Mouse (Mus musculus) layer of hippocampus, adult 9-11 months (tissue): Measurements from ENCODE around the gene Ppfia1.

Experiments
- DNase-seq: peaks from one replicate; pipeline ENCODE4 v3.0.0; 2022

Gene Ppfia1

DNA sequence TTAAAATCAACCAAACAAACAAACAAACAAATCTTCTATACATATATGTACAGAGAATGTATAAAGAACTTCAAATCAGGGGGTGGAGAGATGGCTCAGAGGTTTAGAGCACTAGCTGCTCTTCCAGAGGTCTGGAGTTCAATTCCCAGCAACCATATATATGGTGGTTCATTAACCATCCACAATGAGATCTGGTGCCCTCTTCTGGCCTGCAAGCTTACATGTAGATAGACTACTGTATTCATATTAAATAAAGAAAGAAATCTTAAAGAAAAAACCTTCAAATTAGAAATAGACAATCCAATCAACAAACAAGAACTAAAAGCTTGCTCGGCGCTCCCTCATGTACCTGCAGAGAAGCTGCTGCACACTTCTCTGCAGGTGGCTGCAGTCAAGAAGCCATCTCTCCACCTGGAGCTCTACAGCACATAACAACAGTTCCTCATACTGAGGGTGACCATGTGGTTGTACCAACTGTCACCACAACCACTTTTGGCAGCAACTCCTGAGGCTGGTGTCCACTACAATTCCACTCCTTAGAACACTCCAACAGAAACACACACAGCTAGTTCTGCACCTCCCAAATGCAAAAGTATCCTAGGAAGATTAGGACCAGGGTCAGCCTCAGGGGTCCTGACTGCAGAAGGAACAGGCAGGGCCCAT lies 3.5 kb downstream of the Ppfia1 start:
- peak; percentile 30 for DNase-seq

DNA sequence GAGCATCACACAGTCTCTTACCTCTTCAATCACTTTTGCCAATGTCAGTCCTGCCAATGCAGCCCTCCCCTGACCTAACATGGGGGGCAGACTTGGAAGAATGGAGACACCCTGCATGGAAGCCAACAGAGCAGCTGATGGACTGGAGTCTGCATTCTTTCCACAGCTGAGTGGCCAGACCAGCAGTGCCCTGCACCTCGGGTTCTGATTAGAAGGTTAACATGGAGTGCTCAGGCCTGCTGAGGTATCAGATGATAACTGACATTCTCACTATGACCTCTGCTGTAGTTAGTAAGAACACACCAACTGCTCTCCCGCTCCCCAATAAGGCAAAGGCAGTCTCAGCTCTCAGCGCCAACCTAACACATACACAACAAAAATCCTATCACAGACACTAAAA lies 8.3 kb downstream of the Ppfia1 start:
- no peak for DNase-seq

DNA sequence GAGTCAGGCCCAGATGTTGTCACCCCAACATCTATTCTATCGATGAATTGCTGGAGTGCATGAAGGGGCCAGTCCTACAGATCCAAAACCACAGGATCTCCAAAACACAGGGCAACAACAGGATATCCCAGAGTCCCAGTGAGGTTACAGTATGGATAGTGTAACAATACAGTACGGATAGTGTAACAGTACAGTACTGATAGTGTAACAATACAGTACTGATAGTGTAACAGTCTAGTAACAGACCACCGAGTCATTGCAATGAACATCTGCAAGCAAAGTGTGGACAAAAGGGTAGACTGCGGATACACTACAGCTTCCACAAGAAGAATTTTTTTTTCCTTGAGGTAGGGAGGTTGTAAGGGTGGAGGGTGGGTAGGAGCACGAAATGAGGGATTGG lies 12.2 kb downstream of the Ppfia1 start:
- DNase-seq, result no peak

DNA sequence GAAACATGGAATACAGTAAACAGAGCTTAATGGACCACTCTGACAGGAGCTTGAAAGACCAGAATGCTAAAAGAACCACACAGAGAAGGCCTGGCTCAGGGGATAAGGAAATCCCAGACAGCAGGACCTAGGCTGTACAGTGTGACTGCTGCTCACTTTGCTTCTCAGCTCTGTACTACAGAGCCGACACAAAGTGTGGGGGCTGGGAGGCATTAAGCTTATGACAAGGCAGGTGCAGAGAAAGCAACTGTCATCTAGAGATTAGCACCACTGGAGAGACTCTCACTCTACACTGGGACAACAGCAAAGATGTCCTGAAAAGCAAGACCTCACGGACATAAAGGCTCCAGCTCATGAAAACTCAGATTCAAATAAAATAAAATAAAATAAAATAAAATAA lies 14.4 kb downstream of the Ppfia1 start:
- no peak for DNase-seq

DNA sequence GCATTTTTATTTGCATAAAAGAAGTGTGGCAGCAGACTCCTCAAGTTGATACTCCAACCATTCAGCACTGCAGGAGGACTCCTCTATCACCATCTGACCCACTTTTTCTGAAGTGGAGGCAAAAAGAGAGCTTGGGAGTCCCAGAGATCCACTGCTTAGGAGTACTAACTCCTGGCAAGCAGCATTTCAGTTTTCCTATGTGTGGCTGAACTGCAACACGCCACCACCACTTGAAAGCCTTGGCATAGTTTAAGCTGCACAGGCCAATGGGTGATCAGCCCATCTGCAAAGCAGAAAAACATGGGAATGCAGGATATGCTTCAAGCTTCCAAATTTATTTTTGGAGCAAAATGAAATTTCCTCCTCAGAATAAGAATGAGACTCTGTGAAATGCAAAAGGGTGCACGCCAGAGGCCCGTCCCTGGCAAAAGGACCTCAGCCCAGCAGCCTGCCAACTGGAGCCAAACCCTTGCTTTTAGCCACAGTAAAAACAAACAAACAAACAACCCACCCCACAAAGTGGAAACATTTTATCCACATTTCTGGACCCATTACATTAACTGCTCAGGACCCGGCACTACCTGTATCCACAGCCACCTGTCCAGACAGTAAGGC lies 15.4 kb downstream of the Ppfia1 start:
- DNase-seq, result no peak

DNA sequence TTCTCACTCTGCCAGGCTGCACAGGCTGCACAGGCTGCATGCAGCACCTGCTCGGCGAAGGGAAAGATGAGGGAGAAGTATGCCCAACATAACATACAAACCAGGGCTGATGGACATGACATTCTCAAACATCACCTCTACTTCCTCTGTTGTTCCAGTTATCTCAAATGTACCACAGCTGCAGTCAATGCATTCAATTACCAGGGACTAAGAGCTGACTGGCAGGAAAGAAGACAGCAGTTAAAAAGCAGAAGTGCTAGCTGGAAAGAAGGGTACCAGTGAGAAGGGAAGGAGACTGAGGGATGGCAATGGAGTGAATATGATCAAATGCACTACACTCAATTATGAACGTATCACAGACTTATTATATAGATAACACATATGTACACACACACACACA lies 17.2 kb downstream of the Ppfia1 start:
- no peak for DNase-seq

DNA sequence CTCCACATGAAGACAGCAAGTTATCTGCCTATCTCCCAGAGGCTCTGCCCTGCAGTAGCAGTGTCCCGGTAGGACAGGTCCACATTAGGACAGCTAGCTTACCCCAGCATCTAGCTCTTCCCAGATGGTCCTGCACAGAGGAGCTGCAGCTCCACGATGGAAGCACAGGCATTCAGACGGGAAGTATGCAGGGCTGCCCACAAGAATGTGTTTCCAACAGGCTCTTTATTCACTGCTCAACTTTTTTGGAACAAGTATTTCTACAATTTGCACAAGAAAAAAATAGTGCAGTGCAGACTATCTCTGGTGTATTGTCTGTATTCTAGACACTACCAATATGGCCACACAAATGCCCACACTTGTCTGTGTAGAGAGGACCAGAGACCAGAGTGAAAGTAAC lies 18.8 kb downstream of the Ppfia1 start:
- no peak for DNase-seq

DNA sequence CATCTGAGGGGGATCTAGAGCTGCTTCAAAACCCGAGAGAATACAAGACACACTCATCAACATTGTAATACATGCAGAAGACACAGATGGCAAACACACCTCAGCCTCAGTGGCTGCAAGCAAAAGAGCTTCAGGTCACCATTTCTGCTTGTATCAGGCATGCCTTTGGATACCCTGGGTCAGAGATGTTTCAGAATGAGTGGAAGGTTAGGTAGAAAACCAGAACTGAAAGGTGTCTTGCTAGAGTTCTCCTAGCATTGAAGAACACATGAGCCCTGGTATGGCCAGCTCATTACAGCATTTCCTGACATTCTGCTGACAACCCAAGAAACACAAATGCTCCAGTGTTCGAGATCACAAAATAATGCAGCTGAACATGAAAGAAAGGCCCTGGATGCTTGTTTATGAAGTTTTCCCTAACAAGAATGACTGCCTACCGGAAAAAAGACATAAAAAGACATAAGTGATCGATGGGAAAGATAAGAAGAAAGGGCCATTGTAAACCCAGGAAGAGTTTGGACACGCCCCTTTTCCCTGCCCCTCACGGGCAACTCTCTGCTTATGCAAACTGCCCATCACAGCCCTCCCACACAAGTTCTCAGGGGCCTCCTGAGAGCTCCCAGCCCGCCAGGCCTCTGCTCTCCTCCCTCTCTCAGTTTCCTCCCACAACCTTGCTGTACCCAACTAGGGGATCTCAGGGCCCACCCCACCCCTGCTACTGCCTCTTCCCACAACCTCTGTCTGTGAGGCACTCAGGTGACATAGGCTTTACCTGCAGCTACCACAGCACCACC lies 21.7 kb downstream of the Ppfia1 start:
- DNase-seq, result no peak

DNA sequence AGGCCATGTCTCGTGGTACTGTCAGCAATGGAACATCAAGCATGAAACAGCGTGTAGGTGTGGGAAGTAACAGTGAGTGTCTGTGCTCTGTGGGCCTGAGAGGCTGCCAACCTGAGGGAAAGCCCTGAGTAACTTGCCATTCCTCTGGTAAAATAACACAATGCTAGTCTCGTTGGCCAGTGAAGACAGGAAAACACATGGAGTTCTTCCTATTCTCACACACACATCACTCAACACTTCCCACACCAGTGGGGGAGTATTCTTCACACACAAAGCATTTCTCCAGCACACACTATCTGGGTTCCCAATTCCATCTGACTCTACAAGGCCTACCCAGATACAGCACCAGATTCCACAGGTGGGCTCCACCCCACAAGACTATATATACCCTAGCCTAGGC lies 23.7 kb downstream of the Ppfia1 start:
- DNase-seq, result no peak

DNA sequence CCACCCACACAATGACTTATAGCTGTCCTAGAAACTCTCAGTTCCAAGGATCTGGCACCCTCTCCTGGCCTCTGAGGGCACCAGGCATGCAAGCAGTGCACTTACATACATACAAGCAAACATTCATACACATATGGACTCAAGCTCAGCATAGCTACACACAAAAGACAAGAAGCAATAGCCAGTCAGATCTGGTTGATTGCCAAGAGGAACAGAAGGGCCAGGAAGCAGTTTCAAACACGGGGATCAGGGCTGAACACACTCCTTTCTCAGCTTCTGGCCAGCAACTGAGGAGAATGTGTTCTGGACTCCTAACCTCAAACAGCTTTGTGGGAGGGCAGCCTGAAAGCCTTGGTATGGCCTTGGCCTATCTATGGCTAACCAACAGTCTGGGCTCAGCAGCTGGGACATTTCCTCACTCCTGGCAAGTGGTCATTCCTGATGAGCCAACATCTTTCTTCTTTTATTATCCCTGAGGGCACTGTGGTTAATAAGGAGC lies 25.8 kb downstream of the Ppfia1 start:
- DNase-seq, result no peak

DNA sequence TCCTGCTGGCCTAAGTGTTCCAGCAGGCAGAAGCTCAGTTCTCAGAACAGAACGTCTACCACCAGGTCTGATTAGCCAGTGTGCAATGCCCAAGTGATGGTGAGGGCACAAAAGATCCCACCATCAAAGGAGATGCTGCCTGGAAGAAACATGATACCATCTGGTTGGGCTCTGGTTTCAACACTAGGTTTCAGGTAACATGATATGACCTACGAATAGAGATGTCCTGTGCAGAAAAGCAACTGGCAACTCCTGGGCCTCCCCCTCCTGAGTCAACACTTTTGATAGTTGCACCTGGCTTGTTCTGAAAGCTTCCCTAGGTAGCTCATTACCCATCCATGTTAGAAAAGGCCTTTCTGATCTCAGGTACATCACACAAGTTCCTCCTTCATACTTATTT lies 26.9 kb downstream of the Ppfia1 start:
- no peak for DNase-seq

DNA sequence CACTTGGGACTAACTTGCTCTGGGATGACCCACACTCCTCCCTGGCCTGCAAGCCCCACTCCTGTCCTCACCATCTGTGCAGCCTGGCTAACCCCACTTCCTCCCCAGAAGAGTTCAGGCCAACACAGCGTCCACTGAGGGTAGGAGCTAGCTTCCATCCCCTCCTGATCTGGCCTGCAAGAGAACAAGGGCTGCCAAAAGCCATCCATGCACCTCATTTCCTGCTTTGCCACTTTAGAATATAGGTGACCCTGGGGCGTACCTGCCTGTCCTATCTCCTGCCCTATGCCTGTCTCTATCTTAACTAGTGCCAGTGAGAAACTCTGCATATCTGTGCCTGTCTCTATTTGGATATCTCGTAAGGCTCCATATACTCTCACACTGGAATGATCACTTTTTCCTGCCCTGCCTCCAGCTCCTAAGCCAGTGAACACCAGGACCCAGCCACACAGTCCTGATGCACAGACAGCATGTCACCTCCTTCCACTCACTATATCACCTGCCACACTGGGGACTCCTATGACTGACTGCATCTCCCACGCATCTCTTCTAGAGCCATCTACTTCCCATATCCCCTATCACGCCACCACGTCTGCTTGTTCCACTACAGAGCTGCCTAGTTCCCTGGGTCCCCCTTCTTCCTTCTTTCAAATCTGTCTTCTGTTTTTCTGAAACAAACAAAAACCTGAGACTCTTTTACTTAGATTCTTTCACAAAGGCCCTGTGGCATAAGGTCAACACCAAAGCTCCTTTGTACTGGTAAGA lies 28.9 kb downstream of the Ppfia1 start:
- DNase-seq, result no peak

DNA sequence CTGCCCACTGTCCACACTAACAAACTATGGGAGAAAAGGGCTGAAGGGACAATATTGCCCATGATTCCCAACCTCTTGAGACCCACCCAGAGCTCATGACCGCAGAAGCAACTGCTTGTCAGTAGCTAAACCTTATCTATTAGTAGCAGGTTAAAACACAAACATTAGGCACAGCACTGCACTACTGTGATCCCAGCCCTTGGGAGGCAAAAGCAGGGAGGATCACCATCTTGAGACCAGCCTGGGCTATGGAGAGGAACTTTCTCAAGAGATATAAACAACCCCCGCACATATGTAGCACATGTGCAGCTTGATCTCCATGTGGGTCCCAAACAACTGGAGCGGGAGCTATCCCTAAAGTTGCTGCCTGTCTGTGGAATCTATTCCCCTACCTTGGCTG lies 30.1 kb downstream of the Ppfia1 start:
- no peak for DNase-seq

DNA sequence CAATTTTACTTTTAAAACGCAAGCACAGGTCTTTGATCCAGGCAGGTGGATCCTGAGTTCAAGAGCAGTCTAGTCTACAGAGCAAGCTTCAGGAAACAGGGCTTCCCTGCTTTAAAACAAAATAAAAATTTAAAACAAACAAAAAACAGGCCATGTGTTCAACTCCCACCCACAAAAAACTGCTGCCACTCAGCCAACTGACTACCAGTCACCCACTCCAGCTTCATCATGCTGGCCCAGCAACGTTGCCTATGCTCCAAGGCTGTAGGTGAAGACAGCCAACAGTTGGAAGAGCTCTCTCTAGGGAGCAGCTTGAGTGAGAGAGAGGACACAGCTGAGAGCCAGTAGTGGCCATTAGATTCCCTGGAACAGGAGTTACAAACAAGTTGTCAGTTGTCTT lies 31.6 kb downstream of the Ppfia1 start:
- peak; percentile 30 for DNase-seq

DNA sequence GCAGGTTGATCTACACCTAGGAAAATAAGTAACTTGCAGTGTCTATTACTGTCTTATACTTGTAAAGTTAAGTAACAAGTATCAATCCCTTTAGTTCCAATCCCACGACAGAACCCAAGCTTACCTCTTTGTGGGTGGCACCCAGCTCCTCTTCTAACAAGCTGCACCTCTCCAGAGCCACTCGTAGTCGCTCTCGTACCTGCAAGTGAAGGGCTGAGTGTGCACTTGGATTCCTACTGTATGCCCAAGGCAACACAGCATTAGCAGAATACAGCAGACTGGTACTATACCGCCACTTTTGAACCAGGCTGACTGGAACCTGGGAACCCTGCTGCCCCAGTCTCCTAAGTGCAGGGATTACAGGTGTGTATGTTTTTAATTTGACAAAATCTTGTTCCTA lies 33.7 kb downstream of the Ppfia1 start:
- DNase-seq, result no peak

DNA sequence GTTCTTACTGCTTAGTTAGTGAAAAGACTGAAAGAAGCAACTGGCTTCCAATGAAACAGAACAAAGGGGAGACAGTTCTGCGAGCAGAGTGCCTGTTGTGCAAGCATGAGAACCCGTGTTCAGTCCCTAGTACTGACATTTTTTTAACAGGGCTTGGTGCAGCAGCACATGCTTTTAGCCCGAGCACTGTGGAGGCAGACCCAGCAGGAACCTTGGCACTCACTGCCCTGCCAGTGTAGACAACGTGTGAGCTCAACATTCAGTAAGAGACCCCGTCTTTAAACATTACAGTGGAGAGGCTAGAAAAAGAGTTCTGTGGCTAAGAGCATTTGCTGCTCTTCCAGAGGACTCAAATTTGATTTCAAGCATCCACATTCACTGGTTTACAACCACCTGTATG lies 36.8 kb downstream of the Ppfia1 start:
- no peak for DNase-seq

DNA sequence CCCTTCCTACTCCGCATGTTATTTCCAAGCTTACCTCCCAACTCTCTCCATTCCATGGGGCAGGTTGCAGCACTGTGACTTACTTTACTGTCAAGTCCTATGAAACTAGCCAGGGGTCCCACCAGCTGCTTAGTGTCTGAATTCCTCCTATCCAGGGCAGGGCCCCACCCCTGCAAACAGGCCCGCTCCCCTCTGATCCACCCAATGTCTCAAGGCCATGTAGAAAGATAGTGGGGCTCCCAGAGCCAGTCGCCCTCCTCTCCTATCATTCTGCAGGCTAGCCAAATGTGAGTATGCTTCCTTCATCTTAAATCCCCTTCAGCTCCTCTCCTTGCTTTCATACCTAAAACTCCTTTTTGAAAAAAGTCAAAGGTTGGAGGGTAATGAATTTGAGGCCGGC lies 44.4 kb downstream of the Ppfia1 start:
- DNase-seq, result no peak

DNA sequence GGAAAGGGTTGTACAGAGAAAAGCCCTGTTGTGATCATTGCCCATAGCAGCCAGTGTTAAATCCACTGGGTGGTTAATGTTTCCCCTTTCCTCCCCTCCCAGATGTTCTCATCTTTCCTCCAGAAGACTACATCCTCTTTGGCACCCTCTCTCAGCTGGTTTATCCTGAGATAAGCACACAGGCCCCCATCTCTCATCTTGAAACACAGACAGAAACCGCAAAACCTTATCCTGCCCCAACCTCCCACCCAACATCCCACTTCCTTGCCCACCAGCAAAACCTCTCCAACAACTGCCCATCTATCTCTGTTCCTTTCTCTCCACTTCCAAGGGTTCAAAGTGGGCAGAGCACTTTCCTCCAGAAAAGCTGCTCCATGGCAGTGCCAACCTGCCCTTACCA lies 46.7 kb downstream of the Ppfia1 start:
- DNase-seq, result no peak

DNA sequence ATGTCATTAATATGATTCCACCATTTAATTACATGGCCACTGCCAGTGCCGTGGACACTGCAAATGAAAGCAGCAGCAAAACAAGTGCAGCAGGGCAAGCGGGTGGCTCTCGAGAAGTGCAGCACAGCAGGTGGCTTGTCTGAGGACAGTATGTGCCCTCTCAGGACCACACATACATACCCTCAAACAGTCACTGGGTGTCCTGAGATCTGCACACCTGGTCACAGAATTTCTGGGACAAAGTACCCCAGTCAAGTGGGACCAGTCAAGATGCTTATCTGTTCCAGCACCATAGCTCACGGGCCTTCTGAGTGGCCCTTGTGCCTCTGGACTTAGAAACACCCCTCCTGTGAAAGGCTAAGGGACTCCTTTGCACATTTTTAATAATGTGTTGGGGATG lies 49.6 kb downstream of the Ppfia1 start:
- no peak for DNase-seq

DNA sequence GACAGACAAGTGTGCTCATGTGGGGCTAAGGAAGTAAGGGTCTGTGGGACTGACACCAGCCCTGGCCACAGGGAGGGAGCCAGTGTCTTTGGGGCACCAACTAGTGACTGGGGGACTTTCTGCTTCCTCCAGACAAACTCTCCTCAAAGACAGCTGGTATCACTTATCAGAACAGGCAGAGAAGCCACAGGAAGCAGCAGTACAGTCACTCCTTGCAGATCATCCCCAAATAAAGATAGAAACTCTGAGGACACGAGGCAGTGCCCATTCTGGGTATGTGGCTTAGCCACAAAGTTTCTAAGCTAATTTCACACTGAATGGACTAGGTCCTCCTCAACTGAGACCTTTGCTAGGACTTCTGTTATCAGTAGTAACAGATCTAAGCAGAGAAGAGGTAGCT lies 60.6 kb downstream of the Ppfia1 start:
- no peak for DNase-seq

DNA sequence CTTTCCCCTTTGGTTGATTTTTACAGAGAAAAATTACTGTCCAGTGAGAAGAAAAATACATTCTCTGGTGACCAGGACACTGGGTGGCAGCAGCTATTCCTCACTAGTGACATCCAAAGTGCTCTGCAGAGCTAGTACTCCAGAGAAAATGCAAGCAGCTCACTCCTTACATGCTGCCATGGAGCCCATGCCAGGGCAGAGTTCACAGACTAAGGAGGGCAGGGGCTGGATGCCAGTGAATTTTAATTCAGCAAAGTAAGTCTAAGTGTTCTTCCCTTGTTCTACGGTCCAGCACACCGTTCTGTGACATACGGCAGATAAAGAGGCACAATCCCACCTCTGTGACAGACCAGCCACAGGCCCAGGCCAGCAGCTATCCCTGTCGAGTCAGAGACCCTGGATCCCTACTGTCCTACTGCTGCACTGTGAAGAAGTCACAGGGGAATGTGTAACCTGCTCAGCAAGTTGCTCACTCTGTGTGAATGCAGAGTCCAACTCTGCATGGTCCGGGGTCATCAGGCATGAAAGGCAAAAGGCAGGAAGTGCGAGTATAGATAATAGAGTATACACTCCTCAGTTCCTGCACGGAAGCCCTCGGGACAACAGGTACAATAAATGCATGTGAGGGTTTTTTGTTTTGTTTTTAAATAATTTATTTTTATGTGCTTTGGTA lies 63.2 kb downstream of the Ppfia1 start:
- DNase-seq, result no peak

DNA sequence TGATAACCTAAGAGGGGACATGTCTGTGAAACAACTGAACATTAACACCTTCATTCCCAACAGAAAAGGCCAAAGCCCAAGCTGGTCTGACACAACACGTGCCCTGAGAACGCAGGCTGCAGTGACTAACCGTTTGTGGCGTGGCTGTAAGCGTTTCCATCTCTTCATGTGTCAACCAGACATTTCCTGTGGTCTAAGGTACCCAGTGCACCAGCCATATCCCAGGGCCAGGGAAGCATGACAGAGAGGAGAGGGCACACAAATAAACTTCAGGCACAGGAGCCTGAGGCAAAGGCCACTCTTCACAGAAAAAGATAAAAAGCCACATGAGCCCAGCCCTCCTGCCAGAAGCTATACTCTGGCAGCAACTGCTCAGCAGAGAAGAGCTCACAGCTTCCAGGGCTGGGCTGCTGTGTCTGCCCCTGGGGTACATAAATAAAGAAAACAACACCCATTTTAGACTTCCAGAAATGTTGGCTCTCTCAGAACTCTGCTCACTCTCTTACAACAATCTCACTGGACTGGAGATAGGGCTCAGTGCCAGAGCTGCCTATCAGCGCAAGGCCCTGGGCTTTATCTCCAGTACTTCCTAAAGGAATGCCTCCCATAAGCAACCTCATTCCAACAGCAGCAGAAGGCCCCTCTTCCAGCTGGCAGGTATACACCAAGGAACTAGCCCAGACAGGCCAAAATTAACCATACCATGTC lies 64.3 kb downstream of the Ppfia1 start:
- no peak for DNase-seq
